Mouse (Mus musculus) intestine, embryonic 14.5 days (tissue): ENCODE results near the gene Mamstr. TPM values are rescaled to one million over a fixed set of nuclear protein-coding genes. Genes with fewer than 3 reads are reported as not detected.

Source experiments
- ATAC-seq: fragments of 200-750 bp; cut with Nextera tagmentation; replicated peaks from 2 replicates; pipeline ENCODE4 v1.8.0; 2017; ENCODE audit warnings: low read depth, moderate number of reproducible peaks, moderate TSS enrichment, moderate library complexity; ENCODE audit not compliant: low FRiP score, low TSS enrichment
- DNase-seq: peaks from one replicate; pipeline ENCODE4 v3.0.0-alpha.2; 2018; ENCODE audit warnings: low spot score
- H3K27ac ChIP-seq: fragments of 300-500 bp; sonication (generic); 2 replicates; pipeline ENCODE4 v1.5.1; 2014; ENCODE audit warnings: low read depth, mild to moderate bottlenecking, control low read depth
- H3K27me3 ChIP-seq: fragments of 300-500 bp; sonication (generic); replicated peaks from 2 replicates; pipeline ENCODE4 v1.6.1; 2014; ENCODE audit warnings: low read length, control low read depth; ENCODE audit not compliant: control insufficient read depth, insufficient read depth
- H3K36me3 ChIP-seq: fragments of 300-500 bp; sonication (generic); 2 replicates; pipeline ENCODE4 v1.6.1; 2014; ENCODE audit warnings: low read length, control low read depth; ENCODE audit not compliant: control insufficient read depth, insufficient read depth
- H3K4me1 ChIP-seq: fragments of 300-500 bp; sonication (generic); replicated peaks from 2 replicates; pipeline ENCODE4 v1.6.1; 2014; ENCODE audit warnings: low read length, control low read depth, mixed read lengths; ENCODE audit not compliant: control insufficient read depth, insufficient read depth
- H3K4me2 ChIP-seq: fragments of 300-500 bp; sonication (generic); 2 replicates; pipeline ENCODE4 v1.6.1; 2014; ENCODE audit warnings: low read length
- H3K4me3 ChIP-seq: fragments of 300-500 bp; sonication (generic); 2 replicates; pipeline ENCODE4 v1.5.1; 2014; ENCODE audit warnings: low read depth, low read length, control low read depth, mixed read lengths
- H3K9ac ChIP-seq: fragments of 300-500 bp; sonication (generic); 2 replicates; pipeline ENCODE4 v1.6.1; 2014; ENCODE audit warnings: mild to moderate bottlenecking, low read length
- H3K9me3 ChIP-seq: fragments of 300-500 bp; sonication (generic); 2 replicates; pipeline ENCODE4 v1.6.1; 2016; ENCODE audit warnings: low read length, control low read depth; ENCODE audit not compliant: control insufficient read depth
- whole genome bisulfite sequencing: fragments of 180-500 bp; shearing (Covaris S2); extraction: QIAGEN DNeasy Blood & Tissue Kit; methylation state at CpG from one replicate; pipeline ENCODE4 v1.1.7; 2014; 5-methylcytosine and 5-hydroxymethylcytosine counted together
- polyA plus RNA-seq: library from polyadenylated mRNA; unstranded; fragments of >200 nt; fragmentation: Nextera tagmentation; extraction: Ambion mirVana; gene quantifications from 2 replicates; pipeline ENCODE4 v1.2.1, GENCODE M21; 2014

Mamstr gene
- 5.1 and 6.8 TPM in 2 replicates for polyA plus RNA-seq

- H3K4me3 ChIP-seq: no peak within 1 kb of the TSS
- 33% methylated on average over 19 of the region's 19 CpGs for WGBS
- ATAC-seq (no peak), DNase-seq (no peak)
- peaks cover 36% of the 10 kb centered on the region for H3K4me1 ChIP-seq
- H3K9ac ChIP-seq: no peak within 1 kb of the TSS
- H3K9me3 ChIP-seq: no peaks in the 10 kb centered on the region
- peaks cover 6% of the 10 kb centered on the region; the same call in 1 of the 2 replicates for H3K36me3 ChIP-seq
- no peak within 1 kb of the TSS for H3K27ac ChIP-seq
- H3K27me3 ChIP-seq: no peaks in the 10 kb centered on the region
- no peak within 1 kb of the TSS for H3K4me2 ChIP-seq
Observed at GRCm38 (mm10) chr7:45639561-45640027, at the start of gene Mamstr. Gene Mamstr (plus strand): TSS chr7:45639977.

- ATAC-seq (no peak), DNase-seq (no peak)
- H3K27ac ChIP-seq: no peak overlapping the region
- no peak overlapping the region for H3K9ac ChIP-seq
- no peaks in the 10 kb centered on the region for H3K4me1 ChIP-seq
- H3K4me3 ChIP-seq: no peak overlapping the region
- 66% methylated on average over 3 of the region's 3 CpGs for WGBS
- no peaks in the 10 kb centered on the region for H3K9me3 ChIP-seq
- peaks cover 2% of the 10 kb centered on the region for H3K36me3 ChIP-seq
- no peaks in the 10 kb centered on the region for H3K27me3 ChIP-seq
- H3K4me2 ChIP-seq: no peak overlapping the region
Observed at GRCm38 (mm10) chr7:45590874-45591273, 48.9 kb upstream of the Mamstr start.

GRCm38 (mm10) chr7:45591880-45592279, 47.9 kb upstream of the Mamstr start:
- H3K9me3 ChIP-seq: no peaks in the 10 kb centered on the region
- no peak overlapping the region for H3K27ac ChIP-seq
- H3K4me3 ChIP-seq: no peak overlapping the region
- no peak overlapping the region for H3K9ac ChIP-seq
- H3K4me1 ChIP-seq: no peaks in the 10 kb centered on the region
- H3K36me3 ChIP-seq: no peaks in the 10 kb centered on the region; the same call in none of the 2 replicates
- no peak overlapping the region for H3K4me2 ChIP-seq
- no peak for DNase-seq
- H3K27me3 ChIP-seq: no peaks in the 10 kb centered on the region
- 76% methylated on average over 7 of the region's 7 CpGs for WGBS
- ATAC-seq: no peak

- Histone ChIP-seq H3K9me3 (no peaks in the 10 kb centered on the region), H3K36me3 (no peaks in the 10 kb centered on the region), H3K4me2 (no peak overlapping the region), H3K27ac (no peak overlapping the region), H3K9ac (no peak overlapping the region), H3K4me1 (no peaks in the 10 kb centered on the region), H3K4me3 (no peak overlapping the region), H3K27me3 (no peaks in the 10 kb centered on the region)
- DNase-seq (peak; percentile 84), ATAC-seq (no peak)
- WGBS: 22% methylated on average over 10 of the region's 10 CpGs
Observed at GRCm38 (mm10) chr7:45593118-45593815, 46.5 kb upstream of the Mamstr start.

GRCm38 (mm10) chr7:45595176-45595575, 44.6 kb upstream of the Mamstr start:
- ATAC-seq (no peak), DNase-seq (no peak)
- Histone ChIP-seq H3K4me1 (0 out of 2 replicates have a peak, but pooled peaks cover 5% of the 10 kb centered on the region), H3K27ac (no peak overlapping the region), H3K4me3 (no peak overlapping the region), H3K9ac (no peak overlapping the region), H3K9me3 (no peaks in the 10 kb centered on the region), H3K4me2 (no peak overlapping the region), H3K27me3 (no peaks in the 10 kb centered on the region), H3K36me3 (no peaks in the 10 kb centered on the region)
- 84% methylated on average over 4 of the region's 4 CpGs for WGBS

- Histone ChIP-seq H3K4me3 (no peak overlapping the region), H3K4me2 (no peak overlapping the region), H3K27ac (no peak overlapping the region), H3K9me3 (no peaks in the 10 kb centered on the region), H3K27me3 (no peaks in the 10 kb centered on the region), H3K36me3 (no peaks in the 10 kb centered on the region), H3K9ac (no peak overlapping the region), H3K4me1 (0 out of 2 replicates have a peak, but pooled peaks cover 5% of the 10 kb centered on the region)
- DNase-seq (no peak), ATAC-seq (no peak)
- WGBS: 85% methylated on average over 1 of the region's 1 CpGs
Observed at GRCm38 (mm10) chr7:45596107-45596506, 43.7 kb upstream of the Mamstr start.

- H3K4me2 ChIP-seq: no peak overlapping the region
- H3K9me3 ChIP-seq: no peaks in the 10 kb centered on the region
- H3K27me3 ChIP-seq: no peaks in the 10 kb centered on the region
- DNase-seq (no peak), ATAC-seq (no peak)
- WGBS: 86% methylated on average over 5 of the region's 5 CpGs
- H3K9ac ChIP-seq: no peak overlapping the region
- H3K4me3 ChIP-seq: no peak overlapping the region
- peaks cover 8% of the 10 kb centered on the region; the same call in 1 of the 2 replicates for H3K4me1 ChIP-seq
- no peak overlapping the region for H3K27ac ChIP-seq
- no peaks in the 10 kb centered on the region for H3K36me3 ChIP-seq
Observed at GRCm38 (mm10) chr7:45597013-45597412, 42.8 kb upstream of the Mamstr start.

- WGBS: 84% methylated on average over 6 of the region's 6 CpGs
- no peak overlapping the region for H3K4me2 ChIP-seq
- H3K9ac ChIP-seq: no peak overlapping the region
- no peak overlapping the region for H3K4me3 ChIP-seq
- DNase-seq (no peak), ATAC-seq (no peak)
- H3K9me3 ChIP-seq: no peaks in the 10 kb centered on the region
- H3K27me3 ChIP-seq: no peaks in the 10 kb centered on the region
- H3K4me1 ChIP-seq: peaks cover 8% of the 10 kb centered on the region; the same call in 1 of the 2 replicates
- no peaks in the 10 kb centered on the region for H3K36me3 ChIP-seq
- H3K27ac ChIP-seq: no peak overlapping the region
Observed at GRCm38 (mm10) chr7:45597527-45597926, 42.2 kb upstream of the Mamstr start.
